Mouse (Mus musculus): Measurements from ENCODE around the gene Shh.

Gene Shh

GRCm38 (mm10) chr5:28466760-28467306 lies at the start of gene Shh:
Shh (minus strand) TSS chr5:28467256.
- no peak for DNase-seq

GRCm38 (mm10) chr5:28500792-28501439 lies 33.9 kb upstream of the Shh start:
- DNase-seq = no peak

- DNase-seq = no peak
Measured at GRCm38 (mm10) chr5:28498846-28499245, 31.8 kb upstream of the Shh start.

- no peak for DNase-seq
Measured at GRCm38 (mm10) chr5:28495712-28496650, 28.9 kb upstream of the Shh start.

GRCm38 (mm10) chr5:28493550-28493949 lies 26.5 kb upstream of the Shh start:
- DNase-seq = no peak

GRCm38 (mm10) chr5:28482991-28483390 lies 15.9 kb upstream of the Shh start:
- DNase-seq = no peak

GRCm38 (mm10) chr5:28481730-28482129 lies 14.7 kb upstream of the Shh start:
- DNase-seq = no peak

GRCm38 (mm10) chr5:28476389-28477379 lies 9.6 kb upstream of the Shh start:
- no peak for DNase-seq

GRCm38 (mm10) chr5:28473556-28473955 lies 6.5 kb upstream of the Shh start:
- DNase-seq = no peak

- no peak for DNase-seq
Measured at GRCm38 (mm10) chr5:28469525-28470202, 2.6 kb upstream of the Shh start.

GRCm38 (mm10) chr5:28466351-28466750 lies 705 bp downstream of the Shh start:
- DNase-seq = no peak

GRCm38 (mm10) chr5:28465526-28465925 lies 1.5 kb downstream of the Shh start:
- no peak for DNase-seq

- DNase-seq = no peak
Measured at GRCm38 (mm10) chr5:28465099-28465406, 2.0 kb downstream of the Shh start.

- DNase-seq = no peak
Measured at GRCm38 (mm10) chr5:28464361-28465098, 2.5 kb downstream of the Shh start.

GRCm38 (mm10) chr5:28463656-28464055 lies 3.4 kb downstream of the Shh start:
- no peak for DNase-seq

- DNase-seq = no peak
Measured at GRCm38 (mm10) chr5:28462741-28463590, 4.1 kb downstream of the Shh start.

- no peak for DNase-seq
Measured at GRCm38 (mm10) chr5:28461376-28461775, 5.7 kb downstream of the Shh start.

GRCm38 (mm10) chr5:28460556-28461350 lies 6.3 kb downstream of the Shh start:
- DNase-seq = no peak

- DNase-seq = no peak
Measured at GRCm38 (mm10) chr5:28459456-28460225, 7.4 kb downstream of the Shh start.

Data from thymus, adult 18-20 months (tissue).